Mouse (Mus musculus): Measurements from ENCODE around the gene Cwc22.

DNA sequence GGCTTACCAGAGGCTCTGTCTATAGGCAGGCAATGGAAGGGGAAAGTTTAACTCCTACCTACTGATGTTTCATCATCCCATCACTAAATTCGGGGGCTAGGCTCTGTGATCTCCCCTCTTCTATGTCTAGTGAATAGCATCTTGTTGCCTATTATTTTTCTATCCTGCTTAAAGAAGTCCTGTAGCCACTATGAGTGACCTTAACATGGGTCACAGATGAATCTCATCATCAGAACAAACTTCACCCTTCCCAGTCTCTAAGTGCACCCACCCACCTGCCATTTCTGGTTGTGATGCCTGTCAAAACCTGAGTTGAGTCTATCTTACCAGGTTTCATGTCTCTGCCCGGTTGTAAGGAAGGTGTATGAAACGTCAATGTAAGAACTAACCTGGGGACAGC is 14.5 kb upstream of the Cwc22 start:
- no peak for TF ChIP-seq TAL1 (IDR thresholded peaks at IDR 0.05; ENCODE audit: low read length)
- peak; percentile 34; the same call in 1 of the 2 replicates for TF ChIP-seq GATA1 (IDR thresholded peaks at IDR 0.05; ENCODE audit: low read length)

All from erythroblast, embryonic 14.5 days (primary cell).